Mouse (Mus musculus) G1E (cell line): ENCODE data around the gene Stk4. TPM values are rescaled to one million over a fixed set of nuclear protein-coding genes. Genes with fewer than 3 reads are reported as not detected.

Experiments used
- ATAC-seq: 2 replicates; pipeline ENCODE4 v1.8.0; 2016; ENCODE audit warnings: mild to moderate bottlenecking; ENCODE audit not compliant: insufficient number of reproducible peaks, poor library complexity, low FRiP score, severe bottlenecking; ENCODE audit errors: extremely low read depth
- DNase-seq: peaks from one replicate; pipeline ENCODE4 v3.0.0; 2012; ENCODE audit warnings: low spot score
- H3K27me3 ChIP-seq: 2 replicates; pipeline ENCODE4 v1.6.1; 2012; ENCODE audit warnings: mild to moderate bottlenecking, low read length, inconsistent platforms; ENCODE audit not compliant: insufficient read depth
- H3K36me3 ChIP-seq: replicated peaks from 2 replicates; pipeline ENCODE3; 2012; ENCODE audit warnings: mild to moderate bottlenecking, inconsistent platforms
- H3K4me1 ChIP-seq: 2 replicates; pipeline ENCODE4 v1.6.1; 2012; ENCODE audit warnings: low read depth, low read length, inconsistent platforms, mixed read lengths; ENCODE audit not compliant: insufficient read depth
- H3K4me3 ChIP-seq: 2 replicates; pipeline ENCODE4 v1.5.1; 2012; ENCODE audit warnings: low read depth, mild to moderate bottlenecking, inconsistent platforms, low read length, moderate library complexity, mixed read lengths
- H3K9me3 ChIP-seq: replicated peaks from 2 replicates; pipeline ENCODE4 v1.6.1; 2012; ENCODE audit warnings: inconsistent platforms
- CTCF ChIP-seq: IDR thresholded peaks from 2 replicates; pipeline ENCODE4 v1.5.1; 2012; ENCODE audit warnings: low read depth, low read length, inconsistent platforms, mixed read lengths
- GATA1 ChIP-seq: IDR thresholded peaks from 2 replicates; pipeline ENCODE4 v1.6.1; 2012; ENCODE audit warnings: borderline replicate concordance, low read length, inconsistent platforms, mixed read lengths
- GATA2 ChIP-seq: IDR thresholded peaks from 2 replicates; pipeline ENCODE4 v1.6.1; 2012; ENCODE audit warnings: low read depth, low read length, inconsistent platforms, borderline replicate concordance
- POLR2AphosphoS5 ChIP-seq: IDR thresholded peaks from 2 replicates; pipeline ENCODE4 v1.6.1; 2012; ENCODE audit warnings: low read depth, low read length, inconsistent platforms; ENCODE audit not compliant: insufficient replicate concordance
- TAL1 ChIP-seq: conservative IDR thresholded peaks from 2 replicates; pipeline ENCODE4 v1.6.1; 2012; ENCODE audit warnings: low read depth, low read length, inconsistent platforms, mixed read lengths
- polyA plus RNA-seq: library from polyadenylated mRNA; stranded (reverse); fragments of >175 nt; gene quantifications from 2 replicates; pipeline ENCODE4 v1.2.3, GENCODE M21; 2012
- total RNA-seq, 2 experiments: library from RNA; stranded (forward) in 1 of 2; stranded (reverse) in 1 of 2; fragments of 200-1000 nt in 1 of 2; fragments of >200 nt in 1 of 2; fragmentation: Nextera tagmentation in 1 of 2; gene quantifications; 2 replicates each; pipeline ENCODE4 v1.2.3; 2014 to 2017

Gene Stk4
- total and polyA plus RNA-seq, 3 experiments: 86.5 to 247 (median 214) TPM

DNA sequence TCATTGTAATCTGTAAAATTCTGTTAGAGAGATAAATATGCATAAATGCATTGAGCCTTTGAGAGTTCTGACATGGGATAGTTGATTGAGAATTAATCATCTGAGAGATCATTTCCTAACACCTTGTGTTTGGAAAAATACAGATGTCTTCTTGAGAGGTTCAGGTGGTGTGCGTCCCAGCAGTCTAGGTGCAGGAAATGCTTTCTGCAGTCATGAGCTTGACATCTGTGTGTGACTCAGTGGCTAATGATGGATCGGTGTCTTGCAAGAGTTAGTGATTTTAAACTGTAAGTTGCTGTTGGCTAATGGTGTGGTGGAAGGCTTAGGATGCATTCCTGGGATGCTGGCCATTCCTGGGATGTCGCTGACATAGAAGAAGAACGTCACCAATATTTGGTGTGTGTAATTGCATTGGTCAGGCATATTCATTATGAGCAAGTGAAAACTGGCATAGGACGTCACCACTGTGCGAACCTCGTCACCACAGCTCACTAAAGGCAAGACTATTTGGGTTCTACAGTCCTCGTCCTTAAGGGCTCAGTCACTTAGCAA is 6.8 kb downstream of the Stk4 start:
- Histone ChIP-seq H3K4me1 (peaks cover 44% of the 10 kb centered on the region), H3K36me3 (peaks cover 48% of the 10 kb centered on the region), H3K9me3 (no peaks in the 10 kb centered on the region), H3K4me3 (no peak overlapping the region), H3K27me3 (no peaks in the 10 kb centered on the region)
- ATAC-seq (no peak), DNase-seq (no peak)
- TF ChIP-seq POLR2AphosphoS5 (no peak), CTCF (no peak), GATA2 (no peak), TAL1 (no peak), GATA1 (no peak)

DNA sequence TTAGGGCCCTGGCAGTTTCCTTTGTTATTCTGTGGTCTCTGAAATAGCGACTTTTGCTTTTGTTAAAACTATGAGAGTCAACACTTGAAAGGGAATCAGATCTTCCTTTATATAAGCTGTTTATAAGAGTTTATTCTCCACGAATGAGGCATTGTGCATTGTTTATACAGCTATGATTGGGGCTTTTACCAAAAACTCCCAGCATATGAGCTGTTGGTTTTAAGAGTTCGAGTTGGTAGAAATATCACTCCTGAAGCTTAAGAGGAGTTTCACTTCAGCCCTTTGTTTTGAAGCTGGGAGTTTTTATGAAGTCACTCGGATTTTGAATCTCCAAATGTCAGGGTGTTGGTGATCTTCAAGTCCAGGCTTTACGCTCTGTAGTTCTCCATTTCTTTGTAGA is 7.8 kb downstream of the Stk4 start:
- H3K4me3 ChIP-seq: no peak overlapping the region
- H3K27me3 ChIP-seq: no peaks in the 10 kb centered on the region
- peaks cover 43% of the 10 kb centered on the region for H3K4me1 ChIP-seq
- H3K9me3 ChIP-seq: no peaks in the 10 kb centered on the region
- H3K36me3 ChIP-seq: peaks cover 55% of the 10 kb centered on the region
- no peak for TF ChIP-seq POLR2AphosphoS5
- TF ChIP-seq TAL1: no peak
- TF ChIP-seq CTCF: no peak
- no peak for TF ChIP-seq GATA2
- no peak for TF ChIP-seq GATA1
- DNase-seq: no peak
- no peak for ATAC-seq

DNA sequence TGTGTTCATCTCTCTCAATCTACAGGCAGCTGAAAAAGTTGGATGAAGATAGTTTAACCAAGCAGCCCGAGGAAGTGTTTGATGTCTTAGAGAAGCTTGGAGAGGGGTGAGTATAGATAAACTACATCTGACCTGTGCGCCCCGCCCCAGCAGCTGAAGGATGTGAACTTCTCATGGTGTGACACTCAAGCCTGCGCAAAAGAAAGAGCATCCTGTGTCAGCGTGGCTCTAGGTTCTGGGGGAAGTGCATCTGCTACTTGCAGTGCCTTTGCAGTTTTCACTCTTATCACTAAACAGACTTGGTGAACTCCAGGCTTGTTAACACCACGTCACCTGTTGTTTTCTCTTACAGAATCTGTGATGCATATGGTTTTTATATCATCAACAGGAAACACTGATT is 9.4 kb downstream of the Stk4 start:
- Histone ChIP-seq H3K36me3 (peaks cover 69% of the 10 kb centered on the region), H3K4me1 (peaks cover 55% of the 10 kb centered on the region), H3K4me3 (no peak overlapping the region), H3K27me3 (no peaks in the 10 kb centered on the region), H3K9me3 (no peaks in the 10 kb centered on the region)
- DNase-seq (no peak), ATAC-seq (no peak)
- no peak for TF ChIP-seq TAL1
- no peak for TF ChIP-seq GATA1
- no peak for TF ChIP-seq CTCF
- no peak for TF ChIP-seq POLR2AphosphoS5
- no peak for TF ChIP-seq GATA2

DNA sequence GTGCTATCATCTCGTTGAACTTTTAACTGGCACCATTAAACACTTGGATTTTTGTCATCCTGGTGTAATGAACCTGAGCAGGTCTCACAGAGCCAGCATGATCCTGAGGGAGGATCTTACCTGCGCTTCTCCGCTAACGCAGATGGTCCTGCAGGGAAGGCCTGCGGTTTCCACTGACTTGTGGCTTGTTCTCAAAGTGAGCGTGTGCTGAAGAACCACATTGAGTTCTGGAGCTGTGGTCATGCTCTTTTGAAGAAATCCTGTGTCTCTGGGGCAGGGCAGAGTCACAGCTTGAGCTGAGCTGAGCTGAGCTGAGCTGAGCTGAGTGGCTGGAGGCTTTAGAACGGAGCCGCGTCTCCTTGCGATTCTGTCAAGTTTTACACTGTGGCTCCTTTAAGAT is 11.5 kb downstream of the Stk4 start:
- DNase-seq (no peak), ATAC-seq (no peak)
- no peak for TF ChIP-seq GATA2
- TF ChIP-seq CTCF: no peak
- no peak for TF ChIP-seq POLR2AphosphoS5
- no peak for TF ChIP-seq TAL1
- no peak for TF ChIP-seq GATA1
- no peak overlapping the region for H3K4me3 ChIP-seq
- H3K27me3 ChIP-seq: no peaks in the 10 kb centered on the region
- H3K9me3 ChIP-seq: no peaks in the 10 kb centered on the region
- peaks cover 75% of the 10 kb centered on the region for H3K36me3 ChIP-seq
- peaks cover 47% of the 10 kb centered on the region for H3K4me1 ChIP-seq

DNA sequence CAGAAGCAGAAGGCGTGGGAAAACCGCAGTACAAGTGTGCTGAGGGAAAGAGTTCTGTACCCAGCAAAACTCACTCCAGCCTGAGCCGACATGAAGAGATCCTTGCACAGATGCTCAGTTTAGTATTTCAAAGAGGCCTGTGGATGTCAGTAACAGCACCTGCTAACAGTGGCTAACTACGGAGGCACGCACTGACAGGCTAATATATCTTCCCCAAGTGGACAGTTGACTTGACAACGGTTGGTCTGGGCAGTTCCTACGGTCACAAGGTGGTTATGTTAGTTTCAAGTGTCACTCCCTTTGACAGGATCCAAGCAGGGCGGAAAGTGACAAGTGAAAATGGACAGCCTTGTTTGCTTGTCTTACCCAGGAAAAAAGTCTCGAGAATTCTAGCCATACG is 12.1 kb downstream of the Stk4 start:
- H3K4me3 ChIP-seq: no peak overlapping the region
- H3K36me3 ChIP-seq: peaks cover 77% of the 10 kb centered on the region
- H3K9me3 ChIP-seq: no peaks in the 10 kb centered on the region
- no peaks in the 10 kb centered on the region for H3K27me3 ChIP-seq
- H3K4me1 ChIP-seq: peaks cover 44% of the 10 kb centered on the region
- TF ChIP-seq GATA2: no peak
- no peak for TF ChIP-seq CTCF
- no peak for TF ChIP-seq GATA1
- no peak for TF ChIP-seq TAL1
- no peak for TF ChIP-seq POLR2AphosphoS5
- DNase-seq (no peak), ATAC-seq (no peak)

DNA sequence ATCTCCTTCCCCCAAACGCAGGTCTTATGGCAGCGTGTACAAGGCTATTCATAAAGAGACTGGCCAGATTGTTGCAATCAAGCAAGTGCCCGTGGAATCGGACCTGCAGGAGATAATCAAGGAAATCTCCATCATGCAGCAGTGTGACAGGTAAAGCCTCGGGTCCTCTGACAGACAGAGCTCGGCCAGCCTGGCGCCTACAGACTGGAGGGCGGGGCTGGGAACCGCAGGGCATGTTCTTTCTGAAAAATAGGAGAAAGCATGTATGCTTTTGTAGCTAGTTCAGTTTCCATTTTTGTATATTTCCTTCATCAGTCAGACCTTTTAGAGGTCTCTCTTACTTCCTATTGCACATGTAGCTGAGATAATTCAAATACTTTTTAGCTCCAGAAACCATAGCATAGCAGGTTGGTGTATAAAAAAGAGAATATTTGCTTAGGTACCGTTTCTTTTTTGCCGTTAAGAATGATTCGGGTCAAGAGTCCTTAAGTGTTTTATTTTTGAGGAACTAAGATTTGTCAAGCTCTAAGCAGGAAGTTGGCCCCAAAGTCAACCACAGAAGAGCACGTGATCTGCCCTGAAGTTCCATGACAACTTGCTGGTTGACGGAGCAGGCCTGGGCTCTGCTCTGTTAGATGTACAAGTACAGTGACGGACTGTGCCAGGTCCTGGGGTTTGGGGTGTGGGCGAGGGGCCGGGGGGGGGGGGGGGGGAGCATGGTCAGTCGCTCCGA is 13.7 kb downstream of the Stk4 start:
- TF ChIP-seq TAL1 (no peak), GATA1 (no peak), POLR2AphosphoS5 (no peak), GATA2 (no peak), CTCF (no peak)
- Histone ChIP-seq H3K36me3 (peaks cover 88% of the 10 kb centered on the region), H3K9me3 (no peaks in the 10 kb centered on the region), H3K4me3 (peak overlapping the region; percentile 66; the same call in 1 of the 2 replicates), H3K4me1 (peaks cover 41% of the 10 kb centered on the region), H3K27me3 (no peaks in the 10 kb centered on the region)
- DNase-seq (peak; percentile 60), ATAC-seq (peak; percentile 84)
